Comparison of ENCODE assay signal across 8 mouse cellular contexts in genomic region chr7:45700301-45701015, GRCm38 (mm10). TPM values are rescaled to one million over a fixed set of nuclear protein-coding genes. Genes with fewer than 3 reads are reported as not detected.
DNase-seq lines count a peak whose midpoint lies in the region; ATAC-seq and TF ChIP-seq lines count a peak whose summit lies in the region.

No protein-coding gene starts in this region.

- H3K27ac ChIP-seq in embryonic fibroblast, embryonic 13.5 days (ENCODE audit: insufficient read depth, low read length): no peak overlapping the region
- H3K27ac ChIP-seq in heart, embryonic 13.5 days (replicated peaks): no peak overlapping the region
- H3K27ac ChIP-seq in kidney, postnatal 0 days: no peak overlapping the region
- no peak overlapping the region for H3K27ac ChIP-seq in liver, embryonic 12.5 days
- no peak overlapping the region for H3K27ac ChIP-seq in thymus, adult 2 months (ENCODE audit: control insufficient read depth, insufficient read depth, low read length)

- no peak for TF ChIP-seq CTCF in embryonic fibroblast, embryonic 13.5 days (IDR thresholded peaks at IDR 0.05; ENCODE audit: borderline replicate concordance, insufficient read depth, low read length)
- no peak for TF ChIP-seq CTCF in kidney, postnatal 0 days (IDR thresholded peaks at IDR 0.05; ENCODE audit: low read depth)
- no peak for TF ChIP-seq CTCF in thymus, adult 2 months (IDR thresholded peaks at IDR 0.05; ENCODE audit: borderline replicate concordance, control insufficient read depth, extremely low read depth, insufficient read depth, low read length, poor library complexity)

- no peaks in the 10 kb centered on the region for H3K9me3 ChIP-seq in heart, embryonic 13.5 days
- no peaks in the 10 kb centered on the region for H3K9me3 ChIP-seq in kidney, postnatal 0 days (replicated peaks; ENCODE audit: low read length)
- no peaks in the 10 kb centered on the region for H3K9me3 ChIP-seq in liver, embryonic 12.5 days (replicated peaks)

- H3K27me3 ChIP-seq in heart, embryonic 13.5 days (replicated peaks): peaks cover 40% of the 10 kb centered on the region
- H3K27me3 ChIP-seq in kidney, postnatal 0 days (ENCODE audit: insufficient read depth, low read length): peaks cover 16% of the 10 kb centered on the region
- H3K27me3 ChIP-seq in liver, embryonic 12.5 days (replicated peaks): peaks cover 59% of the 10 kb centered on the region
- H3K27me3 ChIP-seq in thymus, adult 2 months (ENCODE audit: control insufficient read depth, insufficient read depth, low read length): peaks cover 16% of the 10 kb centered on the region; the same call in 1 of the 2 replicates

- no peaks in the 10 kb centered on the region for H3K36me3 ChIP-seq in heart, embryonic 13.5 days
- H3K36me3 ChIP-seq in kidney, postnatal 0 days (ENCODE audit: insufficient read depth, low read length): no peaks in the 10 kb centered on the region
- no peaks in the 10 kb centered on the region for H3K36me3 ChIP-seq in liver, embryonic 12.5 days
- H3K36me3 ChIP-seq in thymus, adult 2 months (ENCODE audit: control insufficient read depth, insufficient read depth, low read length): no peaks in the 10 kb centered on the region

- TF ChIP-seq POLR2A in embryonic fibroblast, embryonic 13.5 days (IDR thresholded peaks at IDR 0.05; ENCODE audit: low read depth, low read length): no peak
- no peak for TF ChIP-seq POLR2A in thymus, adult 2 months (IDR thresholded peaks at IDR 0.05; ENCODE audit: control insufficient read depth, extremely low read depth, insufficient read depth, low read length, poor library complexity)

- ATAC-seq in heart, embryonic 13.5 days (ENCODE audit: extremely low read depth, insufficient number of reproducible peaks, low FRiP score, low TSS enrichment): no peak
- ATAC-seq in kidney, postnatal 0 days (replicated peaks; ENCODE audit: low FRiP score, low read depth): no peak
- ATAC-seq in liver, embryonic 12.5 days: no peak

- WGBS in heart, embryonic 13.5 days: 1% methylated on average over 20 of the region's 20 CpGs
- WGBS in kidney, postnatal 0 days: under 1% methylated on average over 20 of the region's 20 CpGs
- 2% methylated on average over 20 of the region's 20 CpGs for WGBS in liver, embryonic 12.5 days (ENCODE audit: insufficient replicate concordance)
- WGBS in thymus, adult 2 months: 4% methylated on average over 20 of the region's 20 CpGs

- peak; percentile 64 for DNase-seq in 3134 (ENCODE audit: extremely low read depth, insufficient read length, low spot score)
- peak; percentile 85 for DNase-seq in adipocyte (ENCODE audit: low spot score)
- peak; percentile 95 for DNase-seq in kidney, postnatal 0 days (ENCODE audit: low spot score)
- DNase-seq in natural killer cell, adult 2 months (ENCODE audit: low spot score in 2 of 2): peak; percentile 60 to 64
- DNase-seq in thymus, adult 2 months: peak; percentile 78

- H3K4me3 ChIP-seq in embryonic fibroblast, embryonic 13.5 days (ENCODE audit: insufficient read depth, low read length): peak overlapping the region; percentile 9; the same call in 1 of the 2 replicates
- peak overlapping the region; percentile 51 for H3K4me3 ChIP-seq in heart, embryonic 13.5 days
- peak overlapping the region; percentile 25 for H3K4me3 ChIP-seq in kidney, postnatal 0 days (replicated peaks; ENCODE audit: low read depth, low read length)
- peak overlapping the region; percentile 30 for H3K4me3 ChIP-seq in liver, embryonic 12.5 days
- H3K4me3 ChIP-seq in thymus, adult 2 months (ENCODE audit: control insufficient read depth, insufficient read depth, low read length): no peak overlapping the region

- H3K4me2 ChIP-seq in heart, embryonic 13.5 days: peak overlapping the region; percentile 82
- H3K4me2 ChIP-seq in kidney, postnatal 0 days (ENCODE audit: low read length): peak overlapping the region; percentile 58
- peak overlapping the region; percentile 53 for H3K4me2 ChIP-seq in liver, embryonic 12.5 days

- H3K9ac ChIP-seq in heart, embryonic 13.5 days: peak overlapping the region; percentile 76
- peak overlapping the region; percentile 36 for H3K9ac ChIP-seq in kidney, postnatal 0 days (ENCODE audit: low read depth, low read length)
- no peak overlapping the region for H3K9ac ChIP-seq in liver, embryonic 12.5 days

- H3K4me1 ChIP-seq in embryonic fibroblast, embryonic 13.5 days (ENCODE audit: control insufficient read depth, insufficient read depth, low read length): 0 out of 2 replicates have a peak, but pooled peaks cover 4% of the 10 kb centered on the region
- peaks cover 38% of the 10 kb centered on the region for H3K4me1 ChIP-seq in heart, embryonic 13.5 days
- peaks cover 7% of the 10 kb centered on the region for H3K4me1 ChIP-seq in kidney, postnatal 0 days (replicated peaks; ENCODE audit: insufficient read depth, low read length)
- H3K4me1 ChIP-seq in liver, embryonic 12.5 days: peaks cover 32% of the 10 kb centered on the region
- peaks cover 24% of the 10 kb centered on the region for H3K4me1 ChIP-seq in thymus, adult 2 months (replicated peaks; ENCODE audit: control insufficient read depth, insufficient read depth, low read length)

RNA-seq across cellular contexts. Expression of gene Car11, which starts 0.8 kb away (rescaled TPM):
- polyA plus RNA-seq in embryonic fibroblast, embryonic 13.5 days (2011; ENCODE audit: insufficient read length, low read depth, missing spikeins): 6.6 and 6.8 TPM in 2 replicates
- 5.4 and 6.0 TPM in 2 replicates for polyA plus RNA-seq in heart, embryonic 13.5 days (2015; fragmentation: Nextera tagmentation; extraction: Ambion mirVana)
- polyA plus RNA-seq in kidney, postnatal 0 days (2015; fragmentation: Nextera tagmentation; extraction: Ambion mirVana): 7.5 and 8.9 TPM in 2 replicates
- polyA plus RNA-seq in liver, embryonic 12.5 days (2016; fragmentation: Nextera tagmentation; extraction: Ambion mirVana): 0.93 and 1.0 TPM in 2 replicates
- 2.2 and 2.7 TPM in 2 replicates for polyA plus RNA-seq in thymus, adult 2 months (2012; rRNA removed)

RNA-seq across cellular contexts. Expression of gene Dbp, which starts 4.4 kb away (rescaled TPM):
- polyA plus RNA-seq in embryonic fibroblast, embryonic 13.5 days (2011; ENCODE audit: insufficient read length, low read depth, missing spikeins): 15.9 and 17.0 TPM in 2 replicates
- polyA plus RNA-seq in heart, embryonic 13.5 days (2015; fragmentation: Nextera tagmentation; extraction: Ambion mirVana): 2.2 and 3.5 TPM in 2 replicates
- 8.4 and 8.6 TPM in 2 replicates for polyA plus RNA-seq in kidney, postnatal 0 days (2015; fragmentation: Nextera tagmentation; extraction: Ambion mirVana)
- polyA plus RNA-seq in liver, embryonic 12.5 days (2016; fragmentation: Nextera tagmentation; extraction: Ambion mirVana): 1.1 and 1.8 TPM in 2 replicates
- 28.2 and 31.3 TPM in 2 replicates for polyA plus RNA-seq in thymus, adult 2 months (2012; rRNA removed)

RNA-seq across cellular contexts. Expression of gene Sec1, which starts 6.3 kb away (rescaled TPM):
- 0.21 TPM in 1 of 2 replicates, not detected in the other for polyA plus RNA-seq in embryonic fibroblast, embryonic 13.5 days (2011; ENCODE audit: insufficient read length, low read depth, missing spikeins)
- polyA plus RNA-seq in heart, embryonic 13.5 days (2015; fragmentation: Nextera tagmentation; extraction: Ambion mirVana): 0.29 and 0.47 TPM in 2 replicates
- polyA plus RNA-seq in kidney, postnatal 0 days (2015; fragmentation: Nextera tagmentation; extraction: Ambion mirVana): 0.13 and 0.32 TPM in 2 replicates
- 0.11 and 0.18 TPM in 2 replicates for polyA plus RNA-seq in liver, embryonic 12.5 days (2016; fragmentation: Nextera tagmentation; extraction: Ambion mirVana)
- 1.6 and 1.9 TPM in 2 replicates for polyA plus RNA-seq in thymus, adult 2 months (2012; rRNA removed)

RNA-seq across cellular contexts. Expression of gene Rpl18, which starts 14.8 kb away (rescaled TPM):
- 1,118 and 1,143 TPM in 2 replicates for polyA plus RNA-seq in embryonic fibroblast, embryonic 13.5 days (2011; ENCODE audit: insufficient read length, low read depth, missing spikeins)
- 630 and 695 TPM in 2 replicates for polyA plus RNA-seq in heart, embryonic 13.5 days (2015; fragmentation: Nextera tagmentation; extraction: Ambion mirVana)
- polyA plus RNA-seq in kidney, postnatal 0 days (2015; fragmentation: Nextera tagmentation; extraction: Ambion mirVana): 1,049 and 1,142 TPM in 2 replicates
- 892 and 939 TPM in 2 replicates for polyA plus RNA-seq in liver, embryonic 12.5 days (2016; fragmentation: Nextera tagmentation; extraction: Ambion mirVana)
- 2,384 and 2,707 TPM in 2 replicates for polyA plus RNA-seq in thymus, adult 2 months (2012; rRNA removed)

RNA-seq across cellular contexts. Expression of gene Ntn5, which starts 16.6 kb away (rescaled TPM):
- polyA plus RNA-seq in embryonic fibroblast, embryonic 13.5 days (2011; ENCODE audit: insufficient read length, low read depth, missing spikeins): 0.58 TPM in 1 of 2 replicates, not detected in the other
- 0.11 TPM in 1 of 2 replicates, not detected in the other for polyA plus RNA-seq in heart, embryonic 13.5 days (2015; fragmentation: Nextera tagmentation; extraction: Ambion mirVana)
- polyA plus RNA-seq in kidney, postnatal 0 days (2015; fragmentation: Nextera tagmentation; extraction: Ambion mirVana): 0.18 and 0.23 TPM in 2 replicates
- polyA plus RNA-seq in liver, embryonic 12.5 days (2016; fragmentation: Nextera tagmentation; extraction: Ambion mirVana): not detected in 2 replicates
- 3.9 and 4.2 TPM in 2 replicates for polyA plus RNA-seq in thymus, adult 2 months (2012; rRNA removed)
